Mouse (Mus musculus) kidney, embryonic 15.5 days (tissue): ENCODE measurements around the gene Vps13d. TPM values are rescaled to one million over a fixed set of nuclear protein-coding genes. Genes with fewer than 3 reads are reported as not detected.

Experiments
- ATAC-seq: fragments of 200-750 bp; cut with Nextera tagmentation; replicated peaks from 2 replicates; pipeline ENCODE4 v1.8.0; 2017; ENCODE audit warnings: moderate TSS enrichment; ENCODE audit not compliant: low FRiP score
- H3K27ac ChIP-seq: fragments of 300-500 bp; sonication (generic); 2 replicates; pipeline ENCODE4 v1.5.1; 2015; ENCODE audit warnings: mild to moderate bottlenecking, inconsistent platforms
- H3K27me3 ChIP-seq: fragments of 300-500 bp; sonication (generic); 2 replicates; pipeline ENCODE4 v1.6.1; 2015; ENCODE audit warnings: inconsistent platforms
- H3K36me3 ChIP-seq: fragments of 300-500 bp; sonication (generic); 2 replicates; pipeline ENCODE4 v1.6.1; 2015; ENCODE audit warnings: inconsistent platforms
- H3K4me1 ChIP-seq: fragments of 300-500 bp; sonication (generic); 2 replicates; pipeline ENCODE4 v1.6.1; 2015; ENCODE audit warnings: inconsistent platforms
- H3K4me2 ChIP-seq: fragments of 300-500 bp; sonication (generic); 2 replicates; pipeline ENCODE4 v1.6.1; 2015; ENCODE audit warnings: moderate library complexity, mild to moderate bottlenecking, inconsistent platforms
- H3K4me3 ChIP-seq: fragments of 300-500 bp; sonication (generic); replicated peaks from 2 replicates; pipeline ENCODE4 v1.5.1; 2015; ENCODE audit warnings: mild to moderate bottlenecking, inconsistent platforms
- H3K9ac ChIP-seq: fragments of 300-500 bp; sonication (generic); 2 replicates; pipeline ENCODE4 v1.6.1; 2015; ENCODE audit warnings: mild to moderate bottlenecking, inconsistent platforms
- H3K9me3 ChIP-seq: fragments of 300-500 bp; sonication (generic); replicated peaks from 2 replicates; pipeline ENCODE4 v1.6.1; 2016; ENCODE audit warnings: inconsistent platforms
- WGBS: fragments of 180-500 bp; shearing (Covaris S2); methylation state at CpG from one replicate; pipeline ENCODE4 v1.1.7; 2015; ENCODE audit warnings: mixed read lengths; 5-methylcytosine and 5-hydroxymethylcytosine counted together
- polyA plus RNA-seq: library from polyadenylated mRNA; unstranded; fragments of >200 nt; fragmentation: Nextera tagmentation; extraction: Ambion mirVana; gene quantifications from 2 replicates; pipeline ENCODE4 v1.2.1, GENCODE M21; 2015

Gene Vps13d
- polyA plus RNA-seq, 1 experiment from 2014 or later, result 9.9 TPM

DNA sequence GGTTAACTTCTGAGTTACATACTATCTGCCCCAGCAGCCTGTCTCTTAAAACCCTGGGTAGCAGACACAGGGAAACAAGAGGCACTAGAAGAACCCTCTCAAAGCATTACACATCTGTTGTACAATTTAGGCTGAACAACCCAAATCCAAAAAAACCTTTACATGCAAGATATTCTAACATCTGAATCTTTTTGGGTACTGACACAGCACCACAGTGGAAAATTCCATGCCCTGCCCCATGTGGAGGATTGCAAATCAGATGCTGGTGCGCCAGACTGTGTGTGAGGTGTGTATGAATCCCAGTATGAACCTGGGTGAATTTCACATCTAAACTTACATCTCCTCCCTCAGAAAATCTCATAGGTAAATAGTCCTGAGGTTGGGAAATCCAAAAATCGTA is 174.4 kb downstream of the Vps13d start:
- ATAC-seq, result no peak

DNA sequence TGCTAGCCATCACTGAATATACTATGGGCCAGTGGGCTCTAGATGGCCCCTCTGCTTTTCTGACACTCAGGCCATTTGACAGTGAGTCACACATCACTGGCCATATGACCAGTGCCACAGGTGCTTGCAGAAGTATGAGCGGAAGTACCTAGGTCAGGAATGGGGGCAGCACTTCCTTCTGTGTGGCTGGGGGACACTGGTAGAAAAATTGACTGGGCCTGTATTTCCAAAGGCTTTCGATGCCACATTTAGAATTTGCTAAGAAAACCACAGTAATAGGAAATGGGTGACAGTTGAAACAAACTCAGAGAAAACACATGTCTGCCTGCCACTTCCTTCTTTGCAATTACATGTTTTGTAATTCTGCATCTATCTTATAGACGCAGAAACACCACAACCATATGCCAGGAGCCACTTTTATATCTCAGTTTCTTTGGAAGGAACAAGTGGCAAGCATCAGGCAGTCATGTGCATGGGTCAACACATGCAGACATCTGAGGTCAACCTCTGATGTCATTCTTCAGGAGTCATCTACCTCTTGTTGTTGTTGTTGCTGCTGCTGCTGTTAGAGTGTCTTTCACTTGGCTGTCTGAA is 175.6 kb downstream of the Vps13d start:
- Histone ChIP-seq H3K4me2 (no peak overlapping the region), H3K9ac (no peak overlapping the region), H3K4me3 (no peak overlapping the region), H3K27me3 (no peaks in the 10 kb centered on the region), H3K27ac (no peak overlapping the region), H3K4me1 (peaks cover 44% of the 10 kb centered on the region), H3K36me3 (peaks cover 35% of the 10 kb centered on the region; the same call in 1 of the 2 replicates), H3K9me3 (no peaks in the 10 kb centered on the region)
- WGBS, result 87% methylated on average over 3 of the region's 3 CpGs
- no peak for ATAC-seq

More for the DNA sequence above, 174.4 kb downstream of the Vps13d start:
- H3K4me3 ChIP-seq, result no peak overlapping the region
- WGBS, result 90% methylated on average over 2 of the region's 2 CpGs
- H3K4me2 ChIP-seq, result no peak overlapping the region
- H3K36me3 ChIP-seq, result peaks cover 27% of the 10 kb centered on the region; the same call in 1 of the 2 replicates
- no peak overlapping the region for H3K27ac ChIP-seq
- H3K27me3 ChIP-seq, result no peaks in the 10 kb centered on the region
- peaks cover 47% of the 10 kb centered on the region for H3K4me1 ChIP-seq
- no peaks in the 10 kb centered on the region for H3K9me3 ChIP-seq
- no peak overlapping the region for H3K9ac ChIP-seq

DNA sequence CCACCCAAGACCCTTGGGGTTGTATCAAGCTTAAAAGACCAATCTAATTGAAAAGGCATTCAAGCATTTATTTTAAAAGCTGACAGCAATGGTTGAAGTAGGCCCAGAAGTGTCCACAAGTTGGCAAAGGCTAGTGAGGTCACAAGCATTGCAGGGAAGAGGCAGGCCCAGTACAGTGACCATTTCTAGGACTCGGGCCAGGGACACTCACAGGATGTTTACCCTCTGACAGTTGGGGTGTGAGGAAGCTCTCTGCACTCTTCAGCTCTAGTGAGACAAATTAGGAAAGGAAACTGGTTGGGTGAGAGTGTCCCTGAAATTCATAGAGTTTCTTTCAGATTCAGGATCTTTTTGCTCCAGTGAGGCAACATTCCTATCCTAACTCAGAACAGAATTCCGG is 177.1 kb downstream of the Vps13d start:
- 73% methylated on average over 2 of the region's 2 CpGs for WGBS
- peak overlapping the region; percentile 9 for H3K27ac ChIP-seq
- ATAC-seq, result no peak

DNA sequence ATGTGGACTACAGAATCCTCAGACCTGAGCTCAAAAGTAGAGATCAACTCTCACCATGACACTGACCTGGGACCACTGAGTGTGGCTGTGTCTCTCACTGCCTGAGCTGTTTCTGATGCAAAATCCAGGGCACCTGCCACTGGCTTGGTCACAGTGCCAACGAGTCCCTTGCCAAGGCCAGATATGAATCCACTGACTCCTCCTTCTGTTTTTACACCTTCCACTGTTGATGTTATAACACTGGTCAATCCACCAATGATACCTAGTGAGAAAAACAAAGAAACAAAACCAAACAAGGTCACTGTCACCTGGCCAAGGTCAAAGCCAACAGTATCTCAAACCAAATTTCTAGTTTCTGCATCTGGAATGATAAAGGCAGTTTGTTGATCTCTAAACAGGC is 178.1 kb downstream of the Vps13d start:
- Histone ChIP-seq H3K4me2 (no peak overlapping the region), H3K36me3 (peaks cover 35% of the 10 kb centered on the region; the same call in 1 of the 2 replicates), H3K27me3 (no peaks in the 10 kb centered on the region), H3K9ac (no peak overlapping the region), H3K4me1 (peaks cover 34% of the 10 kb centered on the region), H3K9me3 (no peaks in the 10 kb centered on the region), H3K27ac (no peak overlapping the region), H3K4me3 (no peak overlapping the region)
- no peak for ATAC-seq
- WGBS, result 88% methylated on average over 1 of the region's 1 CpGs

More for the DNA sequence above, 177.1 kb downstream of the Vps13d start:
- Histone ChIP-seq H3K4me3 (no peak overlapping the region), H3K9me3 (no peaks in the 10 kb centered on the region), H3K36me3 (peaks cover 35% of the 10 kb centered on the region; the same call in 1 of the 2 replicates), H3K4me2 (no peak overlapping the region), H3K27me3 (no peaks in the 10 kb centered on the region), H3K9ac (no peak overlapping the region), H3K4me1 (peaks cover 45% of the 10 kb centered on the region)

DNA sequence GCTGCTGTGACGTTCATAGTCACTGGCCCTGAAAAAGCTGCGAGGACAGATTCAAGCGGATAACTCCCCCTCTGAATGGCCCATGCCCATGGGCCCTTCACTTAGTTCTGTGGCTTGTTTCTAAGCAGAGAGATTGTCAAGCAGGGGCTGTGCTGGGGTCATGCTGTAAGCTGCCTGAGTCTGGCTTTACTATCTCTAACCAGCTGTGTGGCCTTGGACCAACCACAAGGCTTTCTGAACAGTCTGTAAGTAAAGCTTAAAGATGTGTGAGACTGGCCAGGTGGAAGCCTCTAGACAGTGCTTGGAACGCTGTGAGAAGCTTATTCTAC is 180.2 kb downstream of the Vps13d start:
- no peak overlapping the region for H3K4me2 ChIP-seq
- no peak overlapping the region for H3K9ac ChIP-seq
- H3K4me3 ChIP-seq, result no peak overlapping the region
- WGBS, result 66% methylated on average over 4 of the region's 4 CpGs
- no peak for ATAC-seq
- H3K4me1 ChIP-seq, result peaks cover 38% of the 10 kb centered on the region
- H3K27ac ChIP-seq, result peak overlapping the region; percentile 77
- no peaks in the 10 kb centered on the region for H3K9me3 ChIP-seq
- H3K27me3 ChIP-seq, result no peaks in the 10 kb centered on the region
- H3K36me3 ChIP-seq, result peaks cover 31% of the 10 kb centered on the region; the same call in 1 of the 2 replicates

DNA sequence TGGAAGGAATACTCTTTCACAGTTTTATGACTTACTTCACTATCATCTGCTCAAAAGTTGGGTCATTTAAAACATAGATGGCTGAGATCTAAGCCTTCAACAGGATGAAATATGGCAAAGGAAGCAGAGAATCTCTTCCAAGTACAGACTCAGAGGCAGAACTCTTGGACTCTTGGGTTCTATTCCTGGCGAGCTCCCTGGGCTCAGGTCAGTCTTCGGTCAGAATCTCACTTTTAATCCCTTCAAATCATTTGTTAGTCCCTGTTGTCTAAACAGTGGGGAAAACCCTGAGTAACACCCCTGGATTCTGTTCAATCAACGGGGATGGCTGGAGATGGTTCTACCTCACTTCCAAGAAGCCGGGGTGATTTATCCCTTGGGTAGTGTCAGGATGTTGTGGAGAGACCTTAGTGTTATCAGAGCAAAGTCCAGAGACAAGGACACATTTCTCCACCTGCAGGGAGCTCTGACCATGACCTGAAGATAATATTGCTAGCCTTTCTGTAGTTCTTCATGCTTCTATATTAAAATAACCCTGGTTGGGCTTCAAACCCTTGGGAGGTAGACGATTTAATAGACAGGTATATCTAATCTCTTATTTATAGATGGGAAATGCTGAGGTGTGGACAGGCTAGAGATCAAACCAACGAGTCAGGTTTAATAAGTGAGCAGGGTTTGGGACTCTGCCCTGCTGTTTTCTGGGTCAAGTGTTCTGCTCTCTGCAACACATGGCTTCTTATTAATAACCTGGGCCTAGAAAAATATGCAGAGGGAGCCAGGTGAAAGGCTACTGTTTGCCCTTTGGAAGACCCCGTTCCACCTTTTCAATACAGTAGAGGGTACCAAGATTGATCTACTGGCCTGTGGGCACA is 180.8 kb downstream of the Vps13d start:
- Histone ChIP-seq H3K9me3 (no peaks in the 10 kb centered on the region), H3K27ac (peak overlapping the region; percentile 77), H3K36me3 (peaks cover 27% of the 10 kb centered on the region; the same call in 1 of the 2 replicates), H3K27me3 (no peaks in the 10 kb centered on the region), H3K4me1 (peaks cover 44% of the 10 kb centered on the region), H3K9ac (no peak overlapping the region), H3K4me3 (no peak overlapping the region), H3K4me2 (no peak overlapping the region)
- ATAC-seq, result peak; percentile 28
- WGBS, result 62% methylated on average over 7 of the region's 7 CpGs

DNA sequence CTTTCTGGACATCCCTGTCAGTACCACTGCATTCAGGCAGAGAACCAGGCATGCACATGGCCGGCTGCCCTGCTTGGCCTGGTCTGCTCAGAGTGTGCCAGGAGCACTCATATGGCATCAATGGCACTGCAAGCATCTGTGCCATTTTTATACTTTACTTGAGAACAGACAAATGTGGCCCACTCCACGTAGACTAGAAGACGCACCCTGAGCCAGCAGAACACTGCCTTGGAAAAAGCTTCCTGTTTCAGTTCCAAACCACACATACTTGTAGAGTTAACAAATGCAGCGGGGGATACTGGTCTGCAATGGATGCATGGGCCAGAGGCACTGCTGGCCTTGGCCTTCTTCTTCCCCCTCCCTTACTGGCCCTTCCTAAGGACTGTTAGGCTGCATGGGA is 181.6 kb downstream of the Vps13d start:
- Histone ChIP-seq H3K27me3 (no peaks in the 10 kb centered on the region), H3K4me3 (no peak overlapping the region), H3K9me3 (no peaks in the 10 kb centered on the region), H3K4me1 (peaks cover 44% of the 10 kb centered on the region), H3K4me2 (no peak overlapping the region), H3K9ac (no peak overlapping the region), H3K36me3 (peaks cover 22% of the 10 kb centered on the region; the same call in 1 of the 2 replicates), H3K27ac (peak overlapping the region; percentile 77)
- no peak; the same call in 1 of the 2 replicates for ATAC-seq
- 68% methylated on average over 4 of the region's 4 CpGs for WGBS

DNA sequence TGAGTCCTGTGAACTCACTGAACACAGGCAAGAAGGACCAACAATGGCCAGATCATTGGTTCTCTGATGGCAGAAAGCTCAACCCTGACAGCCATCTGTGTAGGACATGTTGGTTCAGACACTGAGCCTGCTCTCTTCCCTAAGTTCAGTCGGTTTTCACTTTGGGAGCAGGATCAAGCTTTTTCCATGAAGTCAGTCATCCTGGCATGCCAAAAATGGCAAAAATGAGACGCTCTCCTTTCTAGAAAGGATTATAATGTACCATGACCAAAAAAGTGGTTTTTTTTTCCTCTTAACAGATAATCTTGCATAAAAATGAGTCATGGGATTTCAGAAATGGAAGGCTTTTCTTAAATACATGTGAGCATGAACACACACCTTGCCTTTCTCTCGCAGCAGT is 183.6 kb downstream of the Vps13d start:
- H3K27ac ChIP-seq, result peak overlapping the region; percentile 77
- H3K27me3 ChIP-seq, result no peaks in the 10 kb centered on the region
- H3K9me3 ChIP-seq, result no peaks in the 10 kb centered on the region
- ATAC-seq, result no peak
- 80% methylated on average over 3 of the region's 3 CpGs for WGBS
- H3K4me3 ChIP-seq, result no peak overlapping the region
- H3K36me3 ChIP-seq, result peaks cover 15% of the 10 kb centered on the region; the same call in 1 of the 2 replicates
- H3K4me2 ChIP-seq, result no peak overlapping the region
- no peak overlapping the region for H3K9ac ChIP-seq
- peaks cover 43% of the 10 kb centered on the region for H3K4me1 ChIP-seq

DNA sequence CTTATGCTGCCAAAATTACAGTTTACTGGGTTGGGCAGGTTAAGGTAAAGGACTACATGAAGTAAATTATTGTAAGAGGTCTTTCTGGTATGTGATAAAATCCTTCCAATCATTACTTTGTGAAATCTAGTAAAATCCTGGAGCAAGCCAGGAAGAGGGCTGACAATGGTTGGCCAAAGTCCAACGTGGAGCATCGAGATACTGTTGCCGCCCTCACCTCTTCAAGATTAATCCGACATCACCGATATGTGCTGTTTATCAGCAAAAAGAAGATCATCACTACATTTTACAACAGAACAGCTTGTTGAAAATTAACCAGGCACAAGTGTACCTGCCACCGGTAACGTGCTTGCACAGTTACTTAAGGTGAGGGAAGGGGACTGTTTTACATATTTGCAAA is 184.9 kb downstream of the Vps13d start:
- no peak overlapping the region for H3K4me2 ChIP-seq
- ATAC-seq, result no peak
- 51% methylated on average over 7 of the region's 7 CpGs for WGBS

DNA sequence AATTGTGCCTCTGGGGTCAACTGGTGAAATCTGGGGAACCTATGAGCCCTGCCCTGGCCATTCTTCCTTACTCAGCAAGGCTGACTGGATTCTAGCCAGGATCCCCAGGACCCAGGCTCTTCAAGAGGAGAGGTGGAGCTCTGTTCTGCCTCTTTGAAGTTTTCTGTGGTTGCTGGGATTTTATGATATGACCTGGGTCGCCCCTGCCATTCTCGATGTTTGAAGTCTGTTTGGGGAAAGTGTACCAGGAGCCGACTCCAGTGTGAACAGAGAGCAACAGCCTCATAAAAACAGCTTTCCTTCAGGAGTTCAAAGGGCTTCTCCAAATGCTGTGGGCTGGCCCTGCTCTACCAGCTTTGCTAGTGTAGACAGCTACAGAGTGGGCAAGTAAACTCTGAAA is 185.4 kb downstream of the Vps13d start:
- Histone ChIP-seq H3K9ac (no peak overlapping the region), H3K9me3 (no peaks in the 10 kb centered on the region), H3K4me1 (peaks cover 36% of the 10 kb centered on the region), H3K4me3 (no peak overlapping the region), H3K27ac (peak overlapping the region; percentile 77), H3K27me3 (no peaks in the 10 kb centered on the region), H3K4me2 (no peak overlapping the region), H3K36me3 (peaks cover 3% of the 10 kb centered on the region; the same call in 1 of the 2 replicates)
- WGBS, result 17% methylated on average over 3 of the region's 3 CpGs
- ATAC-seq, result no peak

More for the DNA sequence above, 184.9 kb downstream of the Vps13d start:
- Histone ChIP-seq H3K27ac (peak overlapping the region; percentile 77), H3K27me3 (no peaks in the 10 kb centered on the region), H3K4me3 (no peak overlapping the region), H3K4me1 (peaks cover 41% of the 10 kb centered on the region), H3K36me3 (peaks cover 6% of the 10 kb centered on the region; the same call in 1 of the 2 replicates), H3K9me3 (no peaks in the 10 kb centered on the region), H3K9ac (no peak overlapping the region)

DNA sequence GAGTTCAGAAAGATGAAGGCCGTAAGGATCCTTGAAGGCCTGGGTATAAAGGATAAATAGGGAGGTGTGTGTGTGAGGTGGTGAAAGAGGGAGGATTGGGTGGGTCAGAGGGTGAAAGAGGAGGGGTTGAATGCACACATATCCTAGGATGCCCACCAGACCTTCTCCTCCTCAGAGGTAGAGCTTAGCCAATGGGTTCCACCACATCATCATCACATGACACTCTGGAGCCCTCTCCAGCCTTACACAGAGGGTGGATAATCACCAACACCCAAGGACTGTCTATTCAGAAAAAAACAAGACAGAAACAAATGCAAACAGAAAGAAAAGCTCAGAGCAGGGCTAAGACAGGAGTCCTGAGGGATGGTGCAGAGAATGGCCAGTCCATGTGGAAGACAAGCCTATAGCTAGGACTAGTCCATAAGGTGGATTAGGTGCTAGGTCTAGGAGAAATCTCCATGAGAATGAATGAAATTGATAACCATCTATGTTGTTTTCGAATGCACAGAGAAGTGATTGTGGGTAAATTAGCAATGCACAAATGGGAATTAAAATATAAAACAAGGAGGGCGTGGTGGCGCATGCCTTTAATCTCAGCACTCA is 188.8 kb downstream of the Vps13d start:
- H3K4me1 ChIP-seq, result peaks cover 24% of the 10 kb centered on the region
- H3K27ac ChIP-seq, result no peak overlapping the region

DNA sequence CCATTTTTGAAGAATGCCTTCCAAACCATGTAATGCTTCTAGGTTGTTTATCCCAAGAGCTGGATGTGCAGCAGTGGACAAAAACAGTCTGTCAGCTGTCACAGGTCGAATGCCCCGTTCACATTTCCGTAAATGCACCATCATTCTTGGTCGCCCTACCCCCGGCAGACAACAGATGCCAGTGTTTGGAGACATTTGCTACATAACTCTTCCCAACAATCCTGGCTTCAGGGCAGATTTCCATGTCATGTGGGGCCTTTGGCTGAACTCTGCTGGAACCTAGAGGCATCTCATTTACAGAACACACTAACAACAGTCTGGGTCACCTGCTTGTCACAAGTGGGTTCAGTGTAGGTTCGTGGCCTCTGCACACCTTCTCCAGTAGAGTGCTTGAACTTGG is 190.6 kb downstream of the Vps13d start:
- 0 out of 2 replicates have a peak, but pooled peaks cover 3% of the 10 kb centered on the region for H3K36me3 ChIP-seq
- no peak overlapping the region for H3K4me3 ChIP-seq
- no peaks in the 10 kb centered on the region for H3K27me3 ChIP-seq
- H3K4me2 ChIP-seq, result no peak overlapping the region
- no peak for ATAC-seq
- H3K9ac ChIP-seq, result no peak overlapping the region
- WGBS, result 72% methylated on average over 6 of the region's 6 CpGs
- H3K4me1 ChIP-seq, result peaks cover 28% of the 10 kb centered on the region
- H3K27ac ChIP-seq, result no peak overlapping the region
- H3K9me3 ChIP-seq, result no peaks in the 10 kb centered on the region

More for the DNA sequence above, 188.8 kb downstream of the Vps13d start:
- Histone ChIP-seq H3K4me3 (no peak overlapping the region), H3K9ac (no peak overlapping the region), H3K36me3 (0 out of 2 replicates have a peak, but pooled peaks cover 3% of the 10 kb centered on the region), H3K4me2 (no peak overlapping the region), H3K9me3 (no peaks in the 10 kb centered on the region), H3K27me3 (no peaks in the 10 kb centered on the region)
- 88% methylated on average over 4 of the region's 4 CpGs for WGBS
- no peak; the same call in 1 of the 2 replicates for ATAC-seq
